Mouse (Mus musculus): ENCODE data around the gene Acad10. TPM values are rescaled to one million over a fixed set of nuclear protein-coding genes. Genes with fewer than 3 reads are reported as not detected.

The Acad10 gene
- polyA plus RNA-seq, 1 experiment from 2014 or later = 2.3 TPM

DNA sequence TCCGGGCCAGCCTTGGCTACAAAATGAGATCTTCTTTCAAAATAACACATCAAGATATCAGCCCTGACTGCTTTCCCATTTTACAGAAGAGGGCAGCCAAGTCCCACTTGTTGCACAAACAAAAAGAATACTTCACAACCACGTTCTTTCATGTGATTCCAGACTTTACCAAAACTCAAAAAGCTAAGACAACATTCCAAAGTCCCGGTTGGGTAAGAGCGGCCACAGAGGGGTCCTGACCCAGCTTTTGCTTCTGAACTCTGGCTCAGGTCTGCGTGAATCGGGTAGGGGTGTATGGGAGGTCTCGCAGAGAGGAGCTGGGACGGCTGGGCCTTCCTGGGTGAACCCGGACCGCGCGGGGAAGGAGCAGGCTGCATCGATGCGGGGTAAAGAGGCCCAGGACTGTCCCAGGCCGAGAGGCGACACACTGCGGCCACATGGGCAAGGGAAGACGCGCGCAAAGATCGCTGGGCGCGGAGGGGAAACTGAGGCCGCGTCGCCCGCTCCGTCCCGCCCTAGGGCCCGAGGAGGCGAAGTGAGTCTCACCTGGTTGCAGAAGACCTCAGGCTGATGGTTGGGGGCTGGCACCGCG, 67.4 kb downstream of the Acad10 start:
- Histone ChIP-seq H3K4me1 (peaks cover 32% of the 10 kb centered on the region), H3K36me3 (no peaks in the 10 kb centered on the region; the same call in 1 of the 2 replicates), H3K9ac (peak overlapping the region; percentile 94), H3K27ac (peak overlapping the region; percentile 92), H3K9me3 (no peaks in the 10 kb centered on the region), H3K4me2 (replicated peaks) (peak overlapping the region; percentile 89), H3K27me3 (no peaks in the 10 kb centered on the region), H3K4me3 (peak overlapping the region; percentile 82)
- peak; percentile 26; the same call in 1 of the 2 replicates for ATAC-seq (ENCODE audit: low FRiP score, low read depth)
- WGBS = 3% methylated on average over 33 of the region's 33 CpGs

GRCm38 (mm10) chr5:121592064-121592815, 68.1 kb downstream of the Acad10 start:
- H3K4me3 ChIP-seq = peak overlapping the region; percentile 82
- no peak for ATAC-seq (ENCODE audit: low FRiP score, low read depth)
- H3K36me3 ChIP-seq = no peaks in the 10 kb centered on the region; the same call in 1 of the 2 replicates
- H3K9ac ChIP-seq = peak overlapping the region; percentile 94
- no peaks in the 10 kb centered on the region for H3K27me3 ChIP-seq
- H3K9me3 ChIP-seq = no peaks in the 10 kb centered on the region
- peak overlapping the region; percentile 89 for H3K4me2 ChIP-seq (replicated peaks)
- H3K27ac ChIP-seq = peak overlapping the region; percentile 92; the same call in 1 of the 2 replicates
- WGBS = 58% methylated on average over 11 of the region's 11 CpGs
- H3K4me1 ChIP-seq = peaks cover 32% of the 10 kb centered on the region

DNA sequence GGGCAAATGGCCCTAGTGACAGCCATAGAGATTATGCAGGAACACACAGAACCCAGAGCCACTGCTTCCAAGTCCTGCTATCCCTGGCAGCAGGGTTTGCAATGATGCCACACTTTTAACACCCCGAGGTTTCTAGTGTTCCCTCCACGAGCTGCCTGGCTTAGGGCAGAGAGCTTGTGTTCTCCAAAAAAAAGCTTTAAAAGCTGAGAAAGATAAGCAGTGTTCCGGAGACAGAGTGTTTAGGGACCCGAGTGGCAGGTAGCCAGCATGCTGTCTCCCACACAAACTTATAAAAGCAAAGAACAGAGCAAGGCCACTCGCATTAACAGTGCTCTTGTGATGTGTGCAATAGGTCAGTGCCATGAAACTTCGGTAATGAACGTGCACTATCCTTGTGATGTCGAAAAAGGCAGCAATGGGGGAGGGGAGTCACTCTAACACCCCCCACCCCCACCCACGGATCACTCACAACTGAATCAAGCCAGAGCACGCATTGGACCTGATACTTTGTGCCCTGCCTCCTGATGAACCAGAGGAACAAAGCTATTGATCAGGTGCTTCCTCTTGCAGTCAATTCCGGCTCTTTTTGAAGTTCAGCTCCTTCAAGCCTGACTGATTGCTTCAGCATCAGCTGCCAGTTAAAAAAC, 68.8 kb downstream of the Acad10 start:
- Histone ChIP-seq H3K36me3 (no peaks in the 10 kb centered on the region; the same call in 1 of the 2 replicates), H3K27me3 (no peaks in the 10 kb centered on the region), H3K9ac (peak overlapping the region; percentile 10; the same call in 1 of the 2 replicates), H3K27ac (no peak overlapping the region), H3K4me3 (0 out of 2 replicates have a peak overlapping the region, but pooled peaks have one; percentile 82), H3K4me2 (replicated peaks) (peak overlapping the region; percentile 89), H3K9me3 (no peaks in the 10 kb centered on the region), H3K4me1 (peaks cover 34% of the 10 kb centered on the region)
- WGBS = 69% methylated on average over 11 of the region's 11 CpGs
- ATAC-seq (ENCODE audit: low FRiP score, low read depth) = no peak

DNA sequence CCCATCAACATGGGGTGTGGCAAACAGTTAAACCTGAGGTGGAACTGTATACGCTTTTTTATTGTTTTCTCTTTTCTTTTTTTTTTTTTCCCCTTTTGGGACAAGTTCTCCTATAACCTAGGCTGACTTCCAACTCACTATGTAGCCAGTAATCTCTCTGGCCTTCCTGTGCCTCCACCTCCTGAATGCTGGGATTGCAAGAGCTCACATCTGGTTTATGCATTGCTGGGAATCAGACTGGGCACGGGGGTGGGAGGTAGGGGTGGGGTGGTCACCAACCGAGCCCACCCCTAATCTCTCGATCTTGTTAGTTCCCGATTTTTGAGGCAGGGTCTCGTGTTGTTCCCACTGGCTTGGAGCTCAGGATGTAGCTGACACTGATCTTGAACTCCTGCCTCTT, 70.4 kb downstream of the Acad10 start:
- H3K36me3 ChIP-seq = no peaks in the 10 kb centered on the region; the same call in 1 of the 2 replicates
- H3K27ac ChIP-seq = no peak overlapping the region
- no peak overlapping the region for H3K4me3 ChIP-seq
- H3K9me3 ChIP-seq = no peaks in the 10 kb centered on the region
- ATAC-seq (ENCODE audit: low FRiP score, low read depth) = no peak
- no peaks in the 10 kb centered on the region for H3K27me3 ChIP-seq
- H3K9ac ChIP-seq = no peak overlapping the region
- H3K4me1 ChIP-seq = peaks cover 38% of the 10 kb centered on the region
- no peak overlapping the region for H3K4me2 ChIP-seq (replicated peaks)
- WGBS = 73% methylated on average over 6 of the region's 6 CpGs

DNA sequence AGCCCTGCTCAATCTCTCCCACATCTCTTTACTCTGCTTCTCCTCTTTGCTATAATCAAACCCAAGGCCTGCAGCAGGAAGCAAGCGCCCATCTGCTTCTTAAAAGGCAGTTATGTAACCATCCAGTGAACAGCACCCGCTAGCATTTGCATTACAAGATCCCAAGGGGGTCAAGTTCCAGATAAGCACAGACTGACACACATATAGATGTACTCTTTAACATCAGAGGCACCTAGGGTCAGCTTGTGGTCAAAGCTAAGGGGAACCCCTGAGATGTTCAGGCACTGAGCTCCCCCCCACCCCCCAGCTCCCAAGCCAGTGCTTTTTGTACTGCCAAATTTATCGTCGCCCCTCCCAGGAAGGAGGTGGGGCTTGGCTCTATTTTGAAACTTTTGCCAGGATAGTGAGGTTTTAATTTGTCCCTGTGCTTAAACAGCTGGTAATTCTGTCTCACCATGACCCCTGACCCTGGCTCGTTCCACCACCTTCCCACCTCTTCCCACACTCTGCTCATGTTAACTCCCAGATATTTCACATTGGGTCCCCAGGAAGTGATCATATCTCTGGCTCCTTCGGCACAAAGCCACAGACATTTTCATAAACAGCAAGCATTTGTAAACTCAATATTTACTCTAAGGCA, 73.8 kb downstream of the Acad10 start:
- Histone ChIP-seq H3K4me1 (peaks cover 19% of the 10 kb centered on the region), H3K9me3 (no peaks in the 10 kb centered on the region), H3K4me2 (replicated peaks) (no peak overlapping the region), H3K36me3 (no peaks in the 10 kb centered on the region; the same call in 1 of the 2 replicates), H3K4me3 (no peak overlapping the region), H3K27me3 (no peaks in the 10 kb centered on the region), H3K9ac (0 out of 2 replicates have a peak overlapping the region, but pooled peaks have one; percentile 19), H3K27ac (no peak overlapping the region)
- WGBS = 60% methylated on average over 6 of the region's 6 CpGs
- no peak for ATAC-seq (ENCODE audit: low FRiP score, low read depth)

- H3K36me3 ChIP-seq = peaks cover 4% of the 10 kb centered on the region
- no peak overlapping the region for H3K9ac ChIP-seq
- H3K9me3 ChIP-seq = no peaks in the 10 kb centered on the region
- H3K27ac ChIP-seq = no peak overlapping the region
- no peak overlapping the region for H3K4me2 ChIP-seq (replicated peaks)
- no peak overlapping the region for H3K4me3 ChIP-seq
- 91% methylated on average over 5 of the region's 5 CpGs for WGBS
- no peak for ATAC-seq (ENCODE audit: low FRiP score, low read depth)
- H3K4me1 ChIP-seq = peaks cover 15% of the 10 kb centered on the region
- no peaks in the 10 kb centered on the region for H3K27me3 ChIP-seq
These were observed 74.6 kb downstream of the Acad10 start for GRCm38 (mm10) chr5:121585699-121586098.

- 94% methylated on average over 10 of the region's 10 CpGs for WGBS
- ATAC-seq (ENCODE audit: low FRiP score, low read depth) = no peak
- peaks cover 15% of the 10 kb centered on the region for H3K4me1 ChIP-seq
- H3K36me3 ChIP-seq = peaks cover 11% of the 10 kb centered on the region
- no peak overlapping the region for H3K9ac ChIP-seq
- H3K27me3 ChIP-seq = no peaks in the 10 kb centered on the region
- H3K9me3 ChIP-seq = no peaks in the 10 kb centered on the region
- H3K27ac ChIP-seq = no peak overlapping the region
- H3K4me3 ChIP-seq = no peak overlapping the region
- no peak overlapping the region for H3K4me2 ChIP-seq (replicated peaks)
These were observed 75.3 kb downstream of the Acad10 start for GRCm38 (mm10) chr5:121585005-121585404.

- Histone ChIP-seq H3K4me3 (no peak overlapping the region), H3K4me1 (peaks cover 15% of the 10 kb centered on the region), H3K4me2 (replicated peaks) (0 out of 2 replicates have a peak overlapping the region, but pooled peaks have one; percentile 3), H3K27me3 (no peaks in the 10 kb centered on the region), H3K27ac (no peak overlapping the region; the same call in 1 of the 2 replicates), H3K9ac (no peak overlapping the region), H3K9me3 (no peaks in the 10 kb centered on the region), H3K36me3 (peaks cover 22% of the 10 kb centered on the region)
- WGBS = 56% methylated on average over 12 of the region's 12 CpGs
- 0 out of 2 replicates have a peak, but pooled peaks have one; percentile 36 for ATAC-seq (ENCODE audit: low FRiP score, low read depth)
These were observed 76.4 kb downstream of the Acad10 start for GRCm38 (mm10) chr5:121583765-121584501.

- H3K9ac ChIP-seq = no peak overlapping the region
- ATAC-seq (ENCODE audit: low FRiP score, low read depth) = no peak
- no peak overlapping the region for H3K27ac ChIP-seq
- no peaks in the 10 kb centered on the region for H3K27me3 ChIP-seq
- no peak overlapping the region for H3K4me3 ChIP-seq
- WGBS = 87% methylated on average over 8 of the region's 8 CpGs
- H3K4me1 ChIP-seq = peaks cover 15% of the 10 kb centered on the region
- no peaks in the 10 kb centered on the region for H3K9me3 ChIP-seq
- no peak overlapping the region for H3K4me2 ChIP-seq (replicated peaks)
- H3K36me3 ChIP-seq = peaks cover 42% of the 10 kb centered on the region
These were observed 78.4 kb downstream of the Acad10 start for GRCm38 (mm10) chr5:121581945-121582344.

GRCm38 (mm10) chr5:121576927-121577488, 83.3 kb downstream of the Acad10 start:
- H3K9ac ChIP-seq = no peak overlapping the region
- no peak overlapping the region for H3K4me2 ChIP-seq (replicated peaks)
- no peaks in the 10 kb centered on the region for H3K27me3 ChIP-seq
- H3K4me1 ChIP-seq = no peaks in the 10 kb centered on the region
- no peak overlapping the region for H3K27ac ChIP-seq
- WGBS = 81% methylated on average over 11 of the region's 11 CpGs
- no peaks in the 10 kb centered on the region for H3K9me3 ChIP-seq
- peaks cover 90% of the 10 kb centered on the region for H3K36me3 ChIP-seq
- H3K4me3 ChIP-seq = no peak overlapping the region
- no peak for ATAC-seq (ENCODE audit: low FRiP score, low read depth)

DNA sequence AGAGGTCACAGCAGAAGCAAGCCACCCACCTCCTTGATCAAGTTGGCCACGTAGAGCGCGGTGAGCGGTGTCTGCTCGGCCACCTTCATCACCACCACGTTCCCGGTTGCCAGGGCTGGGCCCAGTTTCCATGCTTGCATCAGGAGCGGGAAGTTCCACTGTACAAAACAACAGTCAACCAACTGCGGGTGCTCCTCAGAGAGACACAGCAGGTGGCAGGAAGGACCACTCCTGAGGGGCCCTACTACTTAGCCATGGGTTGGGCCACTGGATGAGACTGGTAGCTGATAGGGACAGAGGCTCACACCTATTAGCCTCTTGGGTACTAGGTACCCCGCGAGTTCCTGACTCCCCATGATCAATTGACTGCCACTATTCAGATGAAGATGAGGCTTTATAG, 84.4 kb downstream of the Acad10 start:
- ATAC-seq (ENCODE audit: low FRiP score, low read depth) = no peak
- WGBS = 93% methylated on average over 11 of the region's 11 CpGs
- Histone ChIP-seq H3K4me3 (no peak overlapping the region), H3K36me3 (peaks cover 99% of the 10 kb centered on the region), H3K4me2 (replicated peaks) (no peak overlapping the region), H3K27ac (no peak overlapping the region), H3K27me3 (no peaks in the 10 kb centered on the region), H3K9me3 (no peaks in the 10 kb centered on the region), H3K9ac (no peak overlapping the region), H3K4me1 (no peaks in the 10 kb centered on the region)

Data from limb, embryonic 13.5 days (tissue).